In genomic region chr4:127027228-127028190, GRCm38 (mm10) we compare ENCODE assay signal across 8 mouse cellular contexts. TPM values are rescaled to one million over a fixed set of nuclear protein-coding genes. Genes with fewer than 3 reads are reported as not detected.
DNase-seq lines count a peak whose midpoint lies in the region; ATAC-seq lines count a peak whose summit lies in the region.

No protein-coding gene starts in this region.

- ATAC-seq in neural tube, embryonic 13.5 days (ENCODE audit: low read depth): no peak

- H3K4me3 ChIP-seq in neural tube, embryonic 13.5 days: no peak overlapping the region

- WGBS in neural tube, embryonic 13.5 days: 68% methylated on average over 4 of the region's 4 CpGs

- no peaks in the 10 kb centered on the region for H3K9me3 ChIP-seq in neural tube, embryonic 13.5 days

- peaks cover 84% of the 10 kb centered on the region for H3K36me3 ChIP-seq in neural tube, embryonic 13.5 days

- H3K4me2 ChIP-seq in neural tube, embryonic 13.5 days: 0 out of 2 replicates have a peak overlapping the region, but pooled peaks have one; percentile 9

- H3K9ac ChIP-seq in neural tube, embryonic 13.5 days: no peak overlapping the region

- peaks cover 49% of the 10 kb centered on the region for H3K4me1 ChIP-seq in neural tube, embryonic 13.5 days (replicated peaks)

- H3K27ac ChIP-seq in neural tube, embryonic 13.5 days (replicated peaks): no peak overlapping the region

- no peaks in the 10 kb centered on the region for H3K27me3 ChIP-seq in neural tube, embryonic 13.5 days

- peak; percentile 64 for DNase-seq in embryo, embryonic 10 days (ENCODE audit: low spot score)
- DNase-seq in embryo, embryonic 9.5 days (ENCODE audit: extremely low spot score): no peak
- DNase-seq in neural tube, embryonic 10.5 days (ENCODE audit: extremely low spot score, low spot score): no peak
- DNase-seq in cerebellum, postnatal 10 days: peak; percentile 78 to 83
- DNase-seq in kidney, adult 9 months: peak; percentile 72
- peak; percentile 71 for DNase-seq in mesoderm, embryonic 11.5 days (ENCODE audit: low read depth, low spot score)
- DNase-seq in frontal cortex, postnatal 14 days (ENCODE audit: low spot score in 2 of 2): no peak

RNA-seq across cellular contexts. Expression of gene Sfpq, which starts 6.4 kb away (rescaled TPM):
- polyA plus RNA-seq in neural tube, embryonic 13.5 days (2015; fragmentation: Nextera tagmentation; extraction: Ambion mirVana): 88.0 and 102 TPM in 2 replicates

RNA-seq across cellular contexts. Expression of gene Zmym1, which starts 33.4 kb away (rescaled TPM):
- 25.0 TPM in 2 replicates for polyA plus RNA-seq in neural tube, embryonic 13.5 days (2015; fragmentation: Nextera tagmentation; extraction: Ambion mirVana)

RNA-seq across cellular contexts. Expression of gene Zmym6, which starts 49.7 kb away (rescaled TPM):
- polyA plus RNA-seq in neural tube, embryonic 13.5 days (2015; fragmentation: Nextera tagmentation; extraction: Ambion mirVana): 27.9 and 29.2 TPM in 2 replicates

RNA-seq across cellular contexts. Expression of gene Zmym4, which starts 59.6 kb away (rescaled TPM):
- polyA plus RNA-seq in neural tube, embryonic 13.5 days (2015; fragmentation: Nextera tagmentation; extraction: Ambion mirVana): 26.7 and 27.6 TPM in 2 replicates

Comparison
In these comparisons a context has a peak if more than half of its experiments do, and no peak if none do; other contexts are left out.
1. DNase-seq: peak in embryo, embryonic 10 days (single experiment), cerebellum, postnatal 10 days (2 of 2), kidney, adult 9 months (single experiment) and mesoderm, embryonic 11.5 days (single experiment); none in embryo, embryonic 9.5 days (single experiment), neural tube, embryonic 10.5 days (single experiment) and frontal cortex, postnatal 14 days (0 of 2).